Mouse (Mus musculus): ENCODE measurements around the gene G6pc3.

Gene G6pc3

GRCm38 (mm10) chr11:102218783-102219182 is 29.4 kb downstream of the G6pc3 start:
- in situ Hi-C loops (cut with MseI, MboI), result no loop called here

GRCm38 (mm10) chr11:102219247-102219993 is 30.0 kb downstream of the G6pc3 start:
- in situ Hi-C loops (cut with MseI, MboI), result no loop called here

GRCm38 (mm10) chr11:102219994-102220346 is 30.6 kb downstream of the G6pc3 start:
- in situ Hi-C loops (cut with MseI, MboI), result no loop called here

GRCm38 (mm10) chr11:102220451-102220850 is 31.0 kb downstream of the G6pc3 start:
- in situ Hi-C loops (cut with MseI, MboI), result no loop called here

GRCm38 (mm10) chr11:102221243-102221953 is 32.0 kb downstream of the G6pc3 start:
- in situ Hi-C loops (cut with MseI, MboI), result no loop called here

GRCm38 (mm10) chr11:102221954-102222351 is 32.5 kb downstream of the G6pc3 start:
- in situ Hi-C loops (cut with MseI, MboI), result no loop called here

- in situ Hi-C loops (cut with MseI, MboI), result no loop called here
Observed at GRCm38 (mm10) chr11:102223166-102223565, 33.7 kb downstream of the G6pc3 start.

- in situ Hi-C loops (cut with MseI, MboI), result no loop called here
Observed at GRCm38 (mm10) chr11:102224686-102225085, 35.3 kb downstream of the G6pc3 start.

- in situ Hi-C loops (cut with MseI, MboI), result no loop called here
Observed at GRCm38 (mm10) chr11:102225221-102225620, 35.8 kb downstream of the G6pc3 start.

- in situ Hi-C loops (cut with MseI, MboI), result no loop called here
Observed at GRCm38 (mm10) chr11:102226067-102226978, 36.9 kb downstream of the G6pc3 start.

GRCm38 (mm10) chr11:102227270-102228190 is 38.1 kb downstream of the G6pc3 start:
- in situ Hi-C loops (cut with MseI, MboI), result no loop called here

GRCm38 (mm10) chr11:102228191-102228545 is 38.7 kb downstream of the G6pc3 start:
- in situ Hi-C loops (cut with MseI, MboI), result no loop called here

- in situ Hi-C loops (cut with MseI, MboI), result no loop called here
Observed at GRCm38 (mm10) chr11:102228646-102229268, 39.3 kb downstream of the G6pc3 start.

- in situ Hi-C loops (cut with MseI, MboI), result no loop called here
Observed at GRCm38 (mm10) chr11:102229331-102229953, 40.0 kb downstream of the G6pc3 start.

- in situ Hi-C loops (cut with MseI, MboI), result no loop called here
Observed at GRCm38 (mm10) chr11:102230006-102230741, 40.8 kb downstream of the G6pc3 start, which contains the start of gene Hdac5. Gene Hdac5 (minus strand): TSS chr11:102230166.

- in situ Hi-C loops (cut with MseI, MboI), result no loop called here
Observed at GRCm38 (mm10) chr11:102236022-102236421, 46.6 kb downstream of the G6pc3 start.

- in situ Hi-C loops (cut with MseI, MboI), result no loop called here
Observed at GRCm38 (mm10) chr11:102240636-102241035, 51.2 kb downstream of the G6pc3 start.

GRCm38 (mm10) chr11:102241246-102241645 is 51.8 kb downstream of the G6pc3 start:
- in situ Hi-C loops (cut with MseI, MboI), result no loop called here

- in situ Hi-C loops (cut with MseI, MboI), result no loop called here
Observed at GRCm38 (mm10) chr11:102241874-102242273, 52.5 kb downstream of the G6pc3 start.

Measured in mouse trophoblast stem cell (cell line).